9 mouse cellular contexts compared by ENCODE assay signal in genomic region chr11:119186989-119187799, GRCm38 (mm10). TPM values are rescaled to one million over a fixed set of nuclear protein-coding genes. Genes with fewer than 3 reads are reported as not detected.
DNase-seq lines count a peak whose midpoint lies in the region; ATAC-seq lines count a peak whose summit lies in the region.
"Had no signal": no experiment of that assay in that cellular context is flagged by ENCODE, and none has a peak within 500 bp of the region (broad histone marks: within the 10 kb centered on the region; RNA-seq: fewer than 3 reads in every experiment).

No protein-coding gene starts in this region.

- H3K4me2 ChIP-seq in forebrain, embryonic 13.5 days: peak overlapping the region; percentile 14; the same call in 1 of the 2 replicates
- H3K4me2 ChIP-seq in hindbrain, embryonic 11.5 days (replicated peaks; ENCODE audit: low read depth, low read length): no peak overlapping the region
- H3K4me2 ChIP-seq: liver, embryonic 15.5 days had no signal

- peak; percentile 29; the same call in 1 of the 2 replicates for ATAC-seq in forebrain, embryonic 13.5 days
- ATAC-seq in hindbrain, embryonic 11.5 days (ENCODE audit: low FRiP score): no peak
- peak; percentile 50 for ATAC-seq in megakaryocyte, adult 5-6 weeks (ENCODE audit: poor library complexity, severe bottlenecking)
- ATAC-seq in erythroid progenitor cell, adult 5-6 weeks (replicated peaks; ENCODE audit: low FRiP score, poor library complexity, severe bottlenecking): no peak

- H3K9me3 ChIP-seq in forebrain, embryonic 13.5 days (replicated peaks): no peaks in the 10 kb centered on the region
- no peaks in the 10 kb centered on the region for H3K9me3 ChIP-seq in hindbrain, embryonic 11.5 days (ENCODE audit: control insufficient read depth, low read length)
- H3K9me3 ChIP-seq: liver, embryonic 15.5 days had no signal

- DNase-seq in Muller cell, postnatal 12 days (ENCODE audit: inconsistent ontology term): peak; percentile 58
- DNase-seq in c-Kit-positive CD71-negative TER-119-negative erythroid progenitor cells, embryonic 14.5 days (ENCODE audit: low read depth): peak; percentile 62
- DNase-seq in hindbrain, embryonic 11.5 days (ENCODE audit: low spot score): peak; percentile 87
- peak; percentile 58 to 75 for DNase-seq in layer of hippocampus, postnatal 25 days (ENCODE audit: extremely low spot score in 1 of 2, low spot score in 1 of 2)
- DNase-seq in right cerebral cortex, postnatal 10 days (ENCODE audit: low spot score in 2 of 2): peak; percentile 68 to 83

- no peaks in the 10 kb centered on the region for H3K27me3 ChIP-seq in forebrain, embryonic 13.5 days
- H3K27me3 ChIP-seq in hindbrain, embryonic 11.5 days (ENCODE audit: control insufficient read depth, insufficient read depth, low read length): no peaks in the 10 kb centered on the region
- H3K27me3 ChIP-seq: liver, embryonic 15.5 days had no signal

- H3K36me3 ChIP-seq in forebrain, embryonic 13.5 days (ENCODE audit: poor library complexity, severe bottlenecking): peaks cover 12% of the 10 kb centered on the region; the same call in 1 of the 2 replicates
- no peaks in the 10 kb centered on the region for H3K36me3 ChIP-seq in hindbrain, embryonic 11.5 days (ENCODE audit: control insufficient read depth, insufficient read depth, low read length)
- H3K36me3 ChIP-seq: liver, embryonic 15.5 days had no signal

- 45% methylated on average over 25 of the region's 25 CpGs for WGBS in forebrain, embryonic 13.5 days
- 48% methylated on average over 25 of the region's 25 CpGs for WGBS in hindbrain, embryonic 11.5 days

- H3K4me3 ChIP-seq in forebrain, embryonic 13.5 days: no peak overlapping the region
- no peak overlapping the region for H3K4me3 ChIP-seq in hindbrain, embryonic 11.5 days (ENCODE audit: low read depth, low read length)
- H3K4me3 ChIP-seq: liver, embryonic 15.5 days had no signal

- 0 out of 2 replicates have a peak overlapping the region, but pooled peaks have one; percentile 35 for H3K9ac ChIP-seq in forebrain, embryonic 13.5 days
- no peak overlapping the region for H3K9ac ChIP-seq in hindbrain, embryonic 11.5 days (ENCODE audit: low read depth, low read length)
- H3K9ac ChIP-seq: liver, embryonic 15.5 days had no signal

- peaks cover 57% of the 10 kb centered on the region for H3K4me1 ChIP-seq in forebrain, embryonic 13.5 days
- peaks cover 11% of the 10 kb centered on the region for H3K4me1 ChIP-seq in hindbrain, embryonic 11.5 days (replicated peaks; ENCODE audit: control insufficient read depth, insufficient read depth, low read length)

- 0 out of 2 replicates have a peak overlapping the region, but pooled peaks have one; percentile 4 for H3K27ac ChIP-seq in forebrain, embryonic 13.5 days
- no peak overlapping the region for H3K27ac ChIP-seq in hindbrain, embryonic 11.5 days (ENCODE audit: low read depth, low read length)
- H3K27ac ChIP-seq: liver, embryonic 15.5 days had no signal

RNA-seq across cellular contexts. Expression of gene Tbc1d16, which starts 41.1 kb away (rescaled TPM):
- polyA plus RNA-seq in forebrain, embryonic 13.5 days (2015; fragmentation: Nextera tagmentation; extraction: Ambion mirVana): 45.3 and 46.0 TPM in 2 replicates
- 16.9 and 20.7 TPM in 2 replicates for polyA plus RNA-seq in hindbrain, embryonic 11.5 days (2014; fragmentation: Nextera tagmentation; extraction: Ambion mirVana)
- 10 to 100 TPM; 53.6 to 55.9 TPM for total RNA-seq in layer of hippocampus, postnatal 25 days (2021)
- 0.64 and 0.71 TPM in 2 replicates for total RNA-seq in megakaryocyte, adult 5-6 weeks (2015)
- 0.53 and 0.59 TPM in 2 replicates for total RNA-seq in megakaryocyte, adult 5-6 weeks (2017)
- total RNA-seq in erythroid progenitor cell, adult 5-6 weeks (2015; ENCODE audit: low replicate concordance): 0.84 and 1.1 TPM in 2 replicates
- 0.26 TPM in 1 of 2 replicates, not detected in the other for total RNA-seq in erythroid progenitor cell, adult 5-6 weeks (2017; ENCODE audit: low replicate concordance)

RNA-seq across cellular contexts. Expression of gene Ccdc40, which starts 41.2 kb away (rescaled TPM):
- 14.3 and 17.2 TPM in 2 replicates for polyA plus RNA-seq in forebrain, embryonic 13.5 days (2015; fragmentation: Nextera tagmentation; extraction: Ambion mirVana)
- polyA plus RNA-seq in hindbrain, embryonic 11.5 days (2014; fragmentation: Nextera tagmentation; extraction: Ambion mirVana): 16.5 and 19.3 TPM in 2 replicates
- total RNA-seq in layer of hippocampus, postnatal 25 days (2021): 1 to 10 TPM; 1.5 to 5.5 TPM
- total RNA-seq in megakaryocyte, adult 5-6 weeks (2015): 0.21 and 0.31 TPM in 2 replicates
- 0.65 and 1.1 TPM in 2 replicates for total RNA-seq in megakaryocyte, adult 5-6 weeks (2017)
- not detected in 2 replicates for total RNA-seq in erythroid progenitor cell, adult 5-6 weeks (2015; ENCODE audit: low replicate concordance)
- 0.13 and 1.9 TPM in 2 replicates for total RNA-seq in erythroid progenitor cell, adult 5-6 weeks (2017; ENCODE audit: low replicate concordance)

Comparison
In these comparisons a context has a peak if more than half of its experiments do, and no peak if none do; other contexts are left out.
1. ATAC-seq: peak in forebrain, embryonic 13.5 days (single experiment) and megakaryocyte, adult 5-6 weeks (single experiment); none in hindbrain, embryonic 11.5 days (single experiment) and erythroid progenitor cell, adult 5-6 weeks (single experiment).
2. RNA of gene Tbc1d16, which starts 41.1 kb away (total RNA-seq): 53.6 to 55.9 TPM in layer of hippocampus, postnatal 25 days; 0.26 to 1.1 TPM in erythroid progenitor cell, adult 5-6 weeks and 0.53 to 0.71 TPM in megakaryocyte, adult 5-6 weeks; every median in the first group is over 10 times any median in the second.
3. Peak in every context shown above with its lines, with median percentiles within 50 percentile points of each other: DNase-seq.